Mouse (Mus musculus) left cerebral cortex, adult 8-10 months (tissue): ENCODE results near the gene Anapc2. TPM values are rescaled to one million over a fixed set of nuclear protein-coding genes. Genes with fewer than 3 reads are reported as not detected.

Experiments used
- DNase-seq, 2 experiments: peaks; one replicate each; pipeline ENCODE4 v3.0.0; 2022; ENCODE audit warnings: low spot score in 2 of 2
- total RNA-seq, 4 experiments: library from RNA; stranded (reverse); gene quantifications; 2 replicates each; pipeline ENCODE4 v1.2.4; 2022

Anapc2 gene
- total RNA-seq: 100 to 1,000 TPM in 2 of 4 experiments, 10 to 100 TPM in 2; 88.6 to 111 (median 96.9) TPM

- DNase-seq: peak; percentile 94 to 99
Observed at GRCm38 (mm10) chr2:25271827-25272511, at the start of gene Anapc2, which contains the start of gene Ssna1. Gene Anapc2 (plus strand): TSS chr2:25272478. Gene Ssna1 (minus strand): TSS chr2:25272438.

DNA sequence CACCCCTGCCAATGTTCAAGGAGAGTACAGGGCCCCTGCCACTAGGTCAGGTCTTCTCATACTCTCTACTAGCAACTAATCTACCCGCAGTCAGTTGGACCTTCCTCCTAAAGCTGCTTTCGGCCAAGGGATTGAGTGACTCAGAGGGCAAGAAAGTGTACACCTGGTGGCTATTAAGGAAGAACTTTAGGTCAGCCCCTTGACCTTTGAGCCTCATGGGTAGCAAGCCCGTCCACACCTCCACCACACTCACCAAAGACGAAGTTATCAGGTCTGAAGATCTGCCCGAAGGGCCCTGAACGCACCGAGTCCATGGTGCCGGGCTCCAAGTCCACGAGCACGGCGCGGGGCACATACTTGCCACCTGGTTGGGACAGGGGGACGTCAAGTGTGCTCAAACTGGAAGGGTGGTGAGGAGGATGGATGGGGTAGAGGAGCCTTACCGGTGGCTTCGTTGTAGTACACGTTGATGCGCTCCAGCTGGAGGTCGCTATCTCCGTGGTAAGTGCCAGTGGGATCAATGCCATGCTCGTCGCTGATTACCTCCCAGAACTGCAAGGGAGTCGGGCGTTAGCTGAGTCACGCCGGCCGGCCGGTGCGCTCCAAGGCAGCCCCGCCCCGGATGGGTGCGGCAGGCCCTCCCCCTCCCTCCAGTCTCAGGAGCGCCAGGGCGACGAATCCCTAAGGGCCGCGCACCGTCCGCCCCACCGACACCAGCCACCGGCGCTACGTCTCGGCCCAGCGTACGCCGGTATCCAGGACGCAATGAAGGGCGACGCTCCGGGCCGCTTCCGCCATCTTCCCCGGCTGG is 48.4 kb upstream of the Anapc2 start:
- peak in 1 of 2 experiments; percentile 83 for DNase-seq

- DNase-seq: no peak
Observed at GRCm38 (mm10) chr2:25224492-25224765, 47.8 kb upstream of the Anapc2 start, which contains the start of gene Tubb4b. Gene Tubb4b (minus strand): TSS chr2:25224702.

DNA sequence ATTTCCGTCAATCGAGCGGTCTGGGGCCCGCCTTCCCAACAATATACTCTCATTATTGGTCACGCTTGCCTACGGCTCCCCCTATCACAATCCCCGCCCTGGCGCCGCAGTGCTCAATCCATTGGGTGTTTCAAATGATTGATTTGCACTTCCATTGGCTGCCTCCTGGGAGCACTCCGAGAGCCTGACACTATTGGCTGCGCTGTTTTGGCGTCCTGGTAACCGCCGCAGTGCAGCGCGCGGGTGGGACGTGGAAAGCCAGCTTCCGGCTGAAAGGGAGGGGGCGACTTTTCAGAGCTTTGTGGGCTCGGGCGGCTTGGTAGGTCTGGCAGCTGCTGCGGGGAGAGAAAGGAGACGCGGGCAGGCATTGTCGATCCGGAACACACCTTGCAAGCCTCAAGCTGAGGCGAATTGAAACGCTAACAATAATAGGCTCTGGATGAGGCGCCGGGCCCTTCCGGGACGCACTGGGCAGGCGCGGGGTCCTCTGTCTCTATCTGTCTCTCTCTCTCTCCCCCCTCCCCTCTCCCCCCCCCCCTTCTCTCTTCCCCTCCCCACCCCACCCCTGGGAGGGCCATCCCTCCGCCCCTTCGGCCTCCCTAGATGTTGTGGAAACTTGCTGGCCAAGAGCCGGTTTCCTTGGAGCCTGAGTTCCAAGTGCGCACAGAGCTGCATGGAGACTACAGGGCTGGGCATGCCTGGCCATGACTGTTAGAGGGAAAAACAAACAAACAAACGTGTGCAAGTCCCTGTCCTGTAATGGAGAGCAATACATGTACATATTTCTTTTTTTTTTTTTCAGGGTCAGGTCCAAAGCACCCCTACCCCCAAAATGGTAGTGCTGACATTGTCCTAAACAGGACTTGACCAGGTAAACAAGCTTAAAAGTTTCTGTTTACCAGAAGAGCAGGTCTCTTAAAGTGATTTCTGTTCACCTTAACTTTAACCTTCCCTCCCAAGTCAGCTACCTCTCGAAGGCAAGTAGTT is 47.2 kb upstream of the Anapc2 start:
- DNase-seq: peak; percentile 95 to 100

GRCm38 (mm10) chr2:25225811-25226379 is 46.4 kb upstream of the Anapc2 start:
- DNase-seq: no peak

DNA sequence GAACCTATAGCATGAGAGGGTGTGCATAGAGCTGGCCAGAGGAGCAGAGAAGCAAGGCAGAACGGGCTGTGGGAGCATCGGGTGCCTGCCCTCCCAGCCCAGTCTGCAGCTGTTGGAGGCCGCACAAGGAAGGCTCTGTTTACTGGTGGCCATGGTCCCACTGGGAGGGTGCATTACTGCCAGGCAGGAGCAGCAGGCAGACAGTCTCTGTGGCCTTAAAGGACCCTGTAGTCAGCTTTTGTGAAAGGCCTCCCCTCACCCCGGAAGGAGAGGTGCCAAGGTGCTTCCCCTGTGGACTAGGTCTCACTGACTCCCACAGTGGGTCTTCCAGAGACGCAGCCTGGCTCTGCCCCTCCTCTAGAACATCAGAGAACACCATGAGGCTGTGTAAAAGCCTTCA is 45.4 kb upstream of the Anapc2 start:
- DNase-seq: peak in 1 of 2 experiments; percentile 76

- DNase-seq: no peak
Observed at GRCm38 (mm10) chr2:25227406-25227805, 44.9 kb upstream of the Anapc2 start.

GRCm38 (mm10) chr2:25228431-25228889 is 43.8 kb upstream of the Anapc2 start:
- DNase-seq: peak; percentile 56 to 83

DNA sequence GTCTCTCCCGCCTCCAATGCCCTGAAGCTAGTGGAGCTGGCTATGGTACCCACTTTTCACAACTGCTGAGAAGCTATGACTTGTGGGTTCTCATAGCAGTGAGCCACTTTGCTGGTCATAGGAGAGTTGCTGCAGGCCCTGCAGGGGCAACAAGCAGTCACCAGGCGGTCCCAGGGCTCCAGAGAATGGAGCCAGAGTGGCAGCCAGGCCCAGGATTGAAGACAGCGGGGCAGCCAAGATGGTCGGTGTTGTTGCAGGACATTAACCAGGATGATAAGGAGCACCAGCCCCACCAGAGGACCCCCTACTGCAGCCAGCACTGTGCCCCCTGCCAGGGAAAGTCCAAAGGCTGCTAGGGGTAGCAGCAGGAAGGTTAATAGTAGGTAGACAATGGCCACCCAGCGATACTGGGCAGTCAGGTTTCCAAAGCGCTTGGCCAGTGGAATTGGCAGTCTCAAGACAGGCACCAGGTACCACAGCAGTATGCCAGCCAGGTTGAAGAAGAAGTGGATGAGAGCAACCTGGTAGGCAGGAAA is 43.2 kb upstream of the Anapc2 start:
- DNase-seq: no peak

DNA sequence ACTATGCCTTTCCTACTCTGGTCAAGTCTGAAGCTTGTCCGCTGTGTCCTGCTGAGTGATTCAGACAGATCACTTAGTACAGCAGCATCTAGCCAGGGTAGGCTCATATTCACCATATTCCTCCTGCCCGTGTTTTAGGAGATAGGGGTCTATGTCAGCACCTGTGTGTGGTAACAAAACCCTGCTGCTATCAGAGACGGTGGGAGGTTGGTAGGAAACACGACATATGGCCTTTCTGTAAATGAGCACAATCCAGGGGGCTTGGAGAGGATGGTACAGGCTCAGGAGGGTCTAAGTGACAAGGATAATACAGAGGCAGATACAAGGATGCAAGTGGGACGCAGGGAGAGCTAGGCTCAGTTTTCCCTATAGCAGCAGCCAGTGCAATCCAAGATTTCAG is 42.7 kb upstream of the Anapc2 start:
- DNase-seq: no peak

GRCm38 (mm10) chr2:25230581-25230980 is 41.7 kb upstream of the Anapc2 start:
- no peak for DNase-seq

GRCm38 (mm10) chr2:25231038-25231437 is 41.2 kb upstream of the Anapc2 start:
- DNase-seq: no peak

DNA sequence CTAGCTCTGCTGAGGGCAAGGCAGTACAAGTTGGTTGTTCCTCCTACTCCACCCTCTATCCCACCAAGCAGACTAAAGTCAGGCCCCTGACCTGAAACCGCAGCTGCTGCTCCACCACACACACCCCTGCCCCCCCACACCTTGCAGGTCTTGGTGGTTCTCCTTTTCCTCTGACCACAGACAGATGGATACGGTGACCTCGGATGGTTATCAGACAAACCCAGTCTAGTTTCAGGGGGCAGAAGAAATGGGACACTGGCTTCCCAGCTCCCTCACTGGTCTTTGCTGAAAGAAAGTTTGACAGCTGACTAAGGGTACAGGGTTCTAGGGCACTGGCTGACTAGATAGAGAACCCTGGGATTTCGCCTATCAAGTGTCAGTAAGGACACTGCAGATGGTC is 38.9 kb upstream of the Anapc2 start:
- DNase-seq: no peak

DNA sequence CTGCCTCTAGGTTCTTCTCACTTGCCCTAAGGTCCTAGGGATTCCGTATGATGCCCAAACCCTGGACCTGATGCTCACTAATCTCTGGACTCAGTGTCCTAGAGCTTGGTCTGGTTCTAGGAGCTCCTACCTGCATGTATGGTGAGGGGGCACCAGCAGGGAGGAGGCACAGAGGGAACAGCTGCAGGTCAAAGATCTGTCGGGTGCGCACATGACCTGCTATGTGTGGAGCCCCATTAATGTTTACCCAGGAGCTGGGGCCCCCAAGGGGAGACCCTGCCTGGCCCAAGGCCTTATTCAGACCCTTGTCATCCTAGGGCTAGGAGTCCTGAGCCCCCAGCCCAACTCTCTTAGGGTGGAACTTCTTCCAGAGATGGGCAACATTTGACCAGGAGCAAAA is 38.2 kb upstream of the Anapc2 start, which contains the start of gene Slc34a3:
Slc34a3 (minus strand) TSS at position 315 of the 400 bp plus-strand sequence.
- DNase-seq: no peak

DNA sequence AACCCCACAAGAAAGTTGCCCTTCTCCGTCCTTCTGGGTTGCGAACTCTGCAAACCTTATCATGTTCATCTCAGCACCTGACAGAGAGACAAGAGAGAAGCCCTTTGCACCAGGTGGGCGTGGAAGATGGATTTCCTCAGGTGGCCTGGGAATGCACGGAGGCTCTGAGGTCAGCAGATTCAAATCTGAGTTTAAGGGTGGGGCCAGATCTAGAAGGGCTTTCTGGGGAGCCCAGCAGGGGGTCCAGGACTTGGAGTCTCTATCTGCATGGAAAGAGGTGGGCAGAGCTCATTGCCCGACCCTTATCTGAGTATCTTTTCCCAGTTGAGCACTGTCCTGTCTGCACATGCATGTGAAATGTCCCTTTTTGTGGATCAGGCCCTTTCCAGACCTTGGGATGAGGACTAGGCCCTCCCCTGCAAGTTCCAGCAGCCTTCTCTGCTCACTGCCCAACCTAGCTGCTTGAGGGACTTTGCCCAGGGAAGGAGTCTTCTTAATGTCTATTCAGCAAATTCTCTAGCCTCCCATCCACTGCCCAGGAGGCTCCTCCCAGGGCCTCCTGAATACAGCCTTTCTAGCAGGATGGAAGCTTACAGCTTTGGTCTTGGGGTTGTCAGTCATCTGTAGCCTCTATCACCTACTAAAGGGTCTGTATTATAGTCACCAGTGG is 37.6 kb upstream of the Anapc2 start:
- no peak for DNase-seq

GRCm38 (mm10) chr2:25236614-25237013 is 35.7 kb upstream of the Anapc2 start, which contains the start of gene Rnf224:
Gene Rnf224 (minus strand): TSS chr2:25236787.
- DNase-seq: no peak

GRCm38 (mm10) chr2:25237522-25237921 is 34.8 kb upstream of the Anapc2 start:
- DNase-seq: no peak

DNA sequence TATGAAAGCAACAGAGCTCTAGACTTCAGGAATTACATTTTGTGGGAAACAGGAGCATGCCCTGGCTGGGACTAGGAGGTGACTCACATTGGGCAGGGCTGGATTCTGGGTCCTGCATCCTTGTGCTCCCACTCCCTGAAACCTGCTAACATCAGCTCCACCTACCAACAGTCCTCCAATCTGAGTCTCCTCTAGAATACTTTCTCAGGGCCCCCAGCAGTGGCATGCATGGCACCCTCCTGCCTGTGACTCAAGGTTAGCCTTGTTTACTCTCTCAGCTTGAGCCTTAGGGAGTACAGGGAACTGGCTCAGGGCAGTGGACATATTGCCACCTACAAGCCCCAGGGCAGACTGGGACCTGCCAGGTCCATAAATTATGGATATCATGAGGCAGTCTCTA is 34.2 kb upstream of the Anapc2 start:
- DNase-seq: no peak

GRCm38 (mm10) chr2:25239766-25240165 is 32.5 kb upstream of the Anapc2 start:
- no peak for DNase-seq

DNA sequence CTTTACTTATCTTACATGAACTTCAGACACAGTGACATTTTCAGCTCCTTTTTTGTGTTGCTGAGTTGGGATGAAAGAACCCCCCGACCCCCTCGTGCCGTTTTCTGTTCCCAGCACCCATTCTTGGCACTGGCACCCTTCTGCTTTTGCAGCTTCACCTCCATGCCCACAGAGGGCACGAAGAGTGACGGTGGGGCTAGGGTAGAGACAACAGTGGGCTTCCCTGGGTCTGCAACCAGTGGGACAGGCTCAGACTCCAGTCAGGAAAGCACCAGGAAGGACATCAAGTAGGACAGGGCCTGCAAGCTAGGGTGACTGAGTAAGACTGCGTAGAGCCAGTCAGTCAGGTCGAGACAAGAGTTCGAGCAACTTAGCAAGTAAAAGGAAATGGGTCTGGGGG is 32.0 kb upstream of the Anapc2 start:
- no peak for DNase-seq
